Mouse (Mus musculus) ES-E14 (cell line): ENCODE results near the gene Cep152.

Experiments used
- CHD2 ChIP-seq: IDR thresholded peaks from 2 replicates; pipeline ENCODE4 v1.6.1; 2014; ENCODE audit warnings: mild to moderate bottlenecking, low read depth, low read length, inconsistent platforms
- HCFC1 ChIP-seq: IDR thresholded peaks from 2 replicates; pipeline ENCODE4 v1.6.1; 2012; ENCODE audit warnings: low read length, inconsistent platforms, borderline replicate concordance; ENCODE audit not compliant: insufficient read depth
- MAFK ChIP-seq: IDR thresholded peaks from 2 replicates; pipeline ENCODE4 v1.6.1; 2014; ENCODE audit warnings: mild to moderate bottlenecking, low read depth, low read length, inconsistent platforms; ENCODE audit not compliant: insufficient read depth
- ZC3H11A ChIP-seq: IDR thresholded peaks from 2 replicates; pipeline ENCODE4 v1.6.1; 2012; ENCODE audit warnings: low read depth, mild to moderate bottlenecking, inconsistent platforms, low read length, borderline replicate concordance
- ZNF384 ChIP-seq: IDR thresholded peaks from 2 replicates; pipeline ENCODE4 v1.6.1; 2012; ENCODE audit warnings: low read depth, low read length, inconsistent platforms

- no peak for TF ChIP-seq HCFC1
- no peak for TF ChIP-seq ZC3H11A
- no peak for TF ChIP-seq CHD2
- TF ChIP-seq MAFK: no peak
- TF ChIP-seq ZNF384: no peak
Measured at GRCm38 (mm10) chr2:125665213-125665612, 40.3 kb upstream of the Cep152 start.
